Mouse (Mus musculus): ENCODE measurements around the gene Egfl6.
A peak's percentile ranks its signal among the peaks of the same experiment; 100 is the strongest.

The Egfl6 gene

GRCm38 (mm10) chrX:166584947-166585824 is at the start of gene Egfl6:
TSS of gene Egfl6 (minus strand) at chrX:166585720.
- DNase-seq (ENCODE audit: extremely low spot score): peak; percentile 14

GRCm38 (mm10) chrX:166626866-166627570 is 41.5 kb upstream of the Egfl6 start:
- DNase-seq (ENCODE audit: extremely low spot score): no peak

DNA sequence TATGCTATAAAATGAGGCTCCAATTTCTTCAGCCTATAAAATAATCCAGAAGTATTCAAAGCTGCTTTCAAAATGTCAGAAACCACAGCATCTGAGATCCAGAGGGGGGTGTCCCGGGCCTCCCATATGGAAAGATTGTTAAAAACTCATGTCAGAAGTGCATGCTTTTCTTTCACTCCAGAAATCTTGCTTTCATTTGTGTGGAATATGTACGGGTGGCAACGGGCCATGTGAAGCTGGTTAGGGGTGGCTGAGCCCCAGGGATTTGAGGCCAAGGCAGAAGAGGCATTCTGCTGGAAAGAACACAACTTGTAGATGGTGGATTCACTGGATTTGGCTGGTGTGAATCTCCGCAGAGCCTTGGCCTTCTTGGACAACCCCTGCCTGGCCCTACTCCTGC is 40.7 kb upstream of the Egfl6 start:
- DNase-seq (ENCODE audit: extremely low spot score): no peak

DNA sequence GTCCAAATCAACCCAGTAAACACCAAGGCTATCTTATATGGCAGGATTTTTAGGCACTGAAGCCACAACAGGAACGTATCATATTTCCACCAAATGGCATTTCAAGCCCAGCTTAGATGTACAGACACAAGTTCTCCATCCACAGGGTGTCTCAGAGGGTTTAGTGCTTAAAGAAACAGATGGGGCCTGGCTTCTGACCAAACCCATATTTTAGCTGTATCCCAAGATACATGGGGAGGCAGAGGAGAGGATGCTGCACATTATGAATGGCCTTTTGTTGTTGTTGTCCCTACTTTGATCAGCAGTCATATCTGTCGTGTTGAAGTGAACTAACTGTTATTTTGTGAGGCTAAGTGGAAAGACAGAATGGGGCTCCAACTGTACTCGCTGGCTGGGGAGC is 37.7 kb upstream of the Egfl6 start:
- DNase-seq (ENCODE audit: extremely low spot score): no peak

- DNase-seq (ENCODE audit: extremely low spot score): no peak
Observed at GRCm38 (mm10) chrX:166621560-166622301, 36.2 kb upstream of the Egfl6 start.

DNA sequence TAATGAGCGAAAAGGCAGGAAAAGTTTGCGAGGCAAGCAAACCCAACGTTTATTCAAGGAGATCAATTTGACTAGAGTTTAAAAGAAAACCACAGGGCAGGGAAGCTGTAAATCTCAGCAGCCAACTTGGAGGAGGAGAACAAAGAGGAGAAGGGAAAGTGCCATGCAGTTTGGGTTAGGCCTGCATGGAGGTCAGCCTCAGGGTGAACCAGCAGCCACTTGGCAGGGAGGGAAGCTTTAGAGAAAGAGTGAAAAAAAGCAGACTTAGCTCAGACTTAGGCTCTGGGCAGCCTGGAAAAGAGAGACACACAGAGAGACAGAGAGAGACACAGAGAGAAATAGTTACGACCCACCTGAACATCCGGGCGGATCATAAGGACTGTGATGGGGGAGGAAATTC is 35.4 kb upstream of the Egfl6 start:
- DNase-seq (ENCODE audit: extremely low spot score): no peak

- no peak for DNase-seq (ENCODE audit: extremely low spot score)
Observed at GRCm38 (mm10) chrX:166619084-166619483, 33.6 kb upstream of the Egfl6 start.

- no peak for DNase-seq (ENCODE audit: extremely low spot score)
Observed at GRCm38 (mm10) chrX:166615191-166615590, 29.7 kb upstream of the Egfl6 start.

- no peak for DNase-seq (ENCODE audit: extremely low spot score)
Observed at GRCm38 (mm10) chrX:166576111-166576510, 9.4 kb downstream of the Egfl6 start.

GRCm38 (mm10) chrX:166565983-166566382 is 19.5 kb downstream of the Egfl6 start:
- DNase-seq (ENCODE audit: extremely low spot score): no peak

DNA sequence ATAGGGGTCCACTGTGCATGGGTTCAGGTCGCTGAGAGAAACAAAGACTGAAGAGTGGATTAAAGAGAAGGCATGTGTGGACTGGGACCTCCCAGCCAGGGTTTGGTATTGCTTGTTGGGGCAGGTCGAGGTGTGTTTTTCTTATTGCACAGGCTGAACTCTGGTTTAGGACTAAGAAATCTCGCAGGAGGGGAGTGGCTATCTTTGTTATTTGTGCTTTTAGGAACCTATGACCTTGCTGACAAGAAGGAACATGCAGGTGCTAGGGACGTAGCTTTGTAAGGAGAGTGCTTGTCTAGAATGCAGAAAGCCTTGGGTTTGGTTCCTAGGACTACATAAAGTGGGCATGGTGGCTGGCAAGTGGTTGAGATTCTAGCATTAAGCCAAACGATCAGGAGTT is 20.1 kb downstream of the Egfl6 start:
- no peak for DNase-seq (ENCODE audit: extremely low spot score)

GRCm38 (mm10) chrX:166564900-166565299 is 20.6 kb downstream of the Egfl6 start:
- no peak for DNase-seq (ENCODE audit: extremely low spot score)

- no peak for DNase-seq (ENCODE audit: extremely low spot score)
Observed at GRCm38 (mm10) chrX:166559333-166559732, 26.2 kb downstream of the Egfl6 start.

DNA sequence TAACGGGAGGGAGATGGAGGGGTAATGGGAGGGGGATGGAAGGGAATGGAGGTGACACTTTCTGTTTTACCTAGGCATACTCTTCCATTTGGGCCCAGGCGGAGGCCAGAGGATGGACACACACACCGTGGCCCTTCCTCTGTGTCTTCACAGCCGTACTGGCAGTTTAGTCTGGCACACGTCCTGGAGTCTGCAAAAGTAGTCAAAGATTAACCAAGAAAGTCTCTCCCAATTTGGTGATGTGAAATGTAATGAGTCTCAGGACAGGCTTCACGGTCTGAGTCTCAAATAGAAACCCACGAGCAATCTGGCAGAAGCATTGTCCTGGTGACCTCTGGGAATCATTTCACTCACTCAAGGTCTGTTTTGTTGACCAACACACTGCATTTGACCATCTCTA is 33.2 kb downstream of the Egfl6 start:
- no peak for DNase-seq (ENCODE audit: extremely low spot score)

DNA sequence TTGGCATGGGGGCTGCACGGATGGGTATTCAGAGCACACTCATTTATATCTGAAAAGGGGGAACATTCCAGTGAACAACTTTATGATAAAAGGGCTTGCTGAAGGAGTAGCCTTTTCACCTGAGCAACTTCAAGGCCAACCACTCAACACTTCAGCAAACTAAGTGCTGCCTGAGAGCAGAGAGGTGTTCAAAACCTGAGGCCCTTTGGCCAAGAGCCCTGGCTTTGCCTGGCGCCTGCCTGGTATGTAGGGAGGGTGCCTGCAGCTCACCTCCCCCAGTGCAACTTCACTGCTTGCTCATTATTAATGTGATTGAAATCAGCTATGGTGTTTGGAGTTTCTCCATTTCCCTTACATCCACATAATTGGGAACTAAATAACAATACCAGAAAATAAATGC is 39.0 kb downstream of the Egfl6 start:
- DNase-seq (ENCODE audit: extremely low spot score): no peak

DNA sequence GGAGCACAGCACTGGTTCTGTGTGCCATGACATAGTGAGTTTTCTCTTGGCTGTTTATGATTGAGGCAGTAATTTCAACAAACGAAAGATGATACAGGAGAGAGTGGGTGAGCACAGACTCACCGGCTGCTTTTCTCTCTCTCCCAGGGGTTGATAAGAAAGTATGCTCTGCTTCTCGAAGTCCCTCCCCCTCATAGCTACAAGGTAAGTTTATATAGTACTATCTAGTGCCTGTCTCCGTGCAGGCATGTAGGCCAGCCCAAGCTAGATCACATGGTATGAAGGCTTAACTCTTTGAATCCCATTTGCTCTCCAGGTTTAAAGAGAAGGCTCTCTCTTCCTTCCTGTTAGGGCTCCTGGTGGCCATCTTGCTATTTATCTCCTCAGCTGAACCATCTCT is 50.4 kb downstream of the Egfl6 start:
- DNase-seq (ENCODE audit: extremely low spot score): no peak

- no peak for DNase-seq (ENCODE audit: extremely low spot score)
Observed at GRCm38 (mm10) chrX:166533432-166533831, 52.1 kb downstream of the Egfl6 start.

DNA sequence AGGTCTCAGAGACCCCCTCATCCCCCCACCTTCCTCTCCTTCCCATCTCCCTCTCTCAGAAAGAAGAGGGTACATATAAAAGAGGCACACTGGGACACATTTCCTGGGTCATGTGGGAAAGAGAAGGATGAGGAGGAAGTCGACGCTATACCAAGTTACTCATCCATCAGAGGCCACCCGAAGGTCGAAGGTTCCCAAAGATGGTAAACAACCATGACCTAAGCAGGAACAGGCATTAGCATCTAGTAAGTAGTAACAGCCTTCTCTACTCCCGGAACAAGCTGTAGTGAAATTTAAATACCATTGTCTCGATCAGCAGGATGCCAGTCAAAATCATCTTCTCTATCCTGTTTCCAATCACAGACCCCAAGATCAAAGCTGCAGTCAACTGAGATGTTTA is 53.8 kb downstream of the Egfl6 start:
- DNase-seq (ENCODE audit: extremely low spot score): no peak

- DNase-seq (ENCODE audit: extremely low spot score): no peak
Observed at GRCm38 (mm10) chrX:166528126-166528525, 57.4 kb downstream of the Egfl6 start.

DNA sequence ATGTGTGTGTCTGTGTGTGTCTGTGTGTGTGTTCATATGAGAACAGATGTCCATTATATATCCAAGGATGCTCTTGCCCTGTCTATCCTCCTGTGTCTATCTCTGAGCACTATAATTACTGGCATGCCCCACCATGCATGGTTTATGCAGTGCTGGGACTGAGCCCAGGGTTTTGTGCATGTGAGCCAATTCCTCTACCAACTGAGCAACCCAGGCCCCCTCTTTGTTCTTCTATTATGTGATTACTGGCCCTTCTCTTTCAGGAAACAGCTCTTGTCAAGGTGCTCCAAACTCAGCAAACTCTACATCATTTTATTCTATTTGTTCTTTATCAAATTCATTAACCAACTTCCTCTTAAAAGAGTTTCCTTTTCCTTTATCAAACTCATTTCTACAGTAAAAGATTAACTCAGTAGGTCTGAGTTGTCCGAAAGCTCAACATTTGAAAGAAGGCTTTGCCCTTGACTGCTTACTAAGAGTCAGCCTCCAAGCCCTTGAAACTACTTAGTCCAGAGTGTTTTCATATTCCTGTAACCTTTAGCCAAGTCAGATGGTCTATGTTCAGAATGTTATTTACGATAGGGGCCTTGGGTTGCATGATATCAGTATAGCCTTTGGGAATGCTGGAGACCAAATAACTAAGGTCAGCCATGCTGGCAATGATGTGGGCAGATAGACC is 59.7 kb downstream of the Egfl6 start:
- no peak for DNase-seq (ENCODE audit: extremely low spot score)

GRCm38 (mm10) chrX:166520782-166521181 is 64.7 kb downstream of the Egfl6 start:
- no peak for DNase-seq (ENCODE audit: extremely low spot score)

DNA sequence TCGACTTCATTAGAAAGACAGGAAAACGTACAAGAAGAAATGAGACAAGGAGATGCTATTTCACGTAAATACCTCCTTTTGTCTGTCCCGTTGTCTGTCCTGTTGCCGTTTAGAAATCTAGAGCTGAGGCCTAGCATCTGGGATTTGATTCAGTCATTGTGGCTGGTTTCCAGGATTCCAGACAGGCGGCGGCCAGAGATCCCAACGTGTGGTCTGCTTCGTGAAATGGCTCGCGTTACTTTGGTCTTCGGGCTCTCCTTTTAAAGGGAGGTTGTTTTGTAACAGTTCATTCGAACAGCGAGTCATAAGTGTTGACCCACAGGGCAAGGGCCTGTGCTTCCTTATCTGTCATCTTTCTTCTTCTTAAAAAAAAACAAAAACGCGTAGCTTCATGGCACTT is 67.2 kb downstream of the Egfl6 start, which contains the start of gene Tceanc:
Gene Tceanc (minus strand): TSS at position 223 of the 400 bp plus-strand sequence.
- DNase-seq (ENCODE audit: extremely low spot score): no peak
